Mouse (Mus musculus) retina, embryonic 14.5 days (tissue): Measurements from ENCODE around the gene Irak3.
"Not testable (repeated sequence)": the region's sequence is repeated elsewhere in the genome, so short reads cannot be mapped to it uniquely, and the experiment has no call there.

Experiments used
- DNase-seq: peaks from one replicate; pipeline ENCODE4 v3.0.0-alpha.2; 2015; ENCODE audit warnings: low spot score

Irak3 gene

DNA sequence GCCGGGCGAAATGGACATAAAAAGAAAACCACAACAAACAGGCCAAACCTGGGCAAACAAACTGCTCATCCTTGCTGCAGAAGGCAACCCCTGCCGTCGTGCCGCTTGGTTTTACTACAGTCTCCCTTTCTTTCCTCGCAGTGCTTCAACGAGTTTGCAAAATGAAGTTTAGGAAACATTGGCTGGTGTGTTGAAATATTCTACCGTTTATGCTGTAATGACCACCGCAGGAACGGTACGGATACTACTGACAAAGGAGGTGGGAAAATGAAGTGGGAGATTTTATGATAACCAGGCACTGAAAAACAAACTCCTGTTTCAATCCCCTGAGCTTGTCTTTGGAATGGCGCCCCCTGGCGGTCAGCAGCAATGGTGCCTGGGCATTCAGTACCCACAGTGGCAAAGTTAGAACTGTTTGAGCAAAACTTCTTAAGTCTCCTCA is at the start of gene Irak3:
Irak3 (minus strand) TSS at position 170 of the 442 bp plus-strand sequence.
- peak; percentile 84 for DNase-seq

DNA sequence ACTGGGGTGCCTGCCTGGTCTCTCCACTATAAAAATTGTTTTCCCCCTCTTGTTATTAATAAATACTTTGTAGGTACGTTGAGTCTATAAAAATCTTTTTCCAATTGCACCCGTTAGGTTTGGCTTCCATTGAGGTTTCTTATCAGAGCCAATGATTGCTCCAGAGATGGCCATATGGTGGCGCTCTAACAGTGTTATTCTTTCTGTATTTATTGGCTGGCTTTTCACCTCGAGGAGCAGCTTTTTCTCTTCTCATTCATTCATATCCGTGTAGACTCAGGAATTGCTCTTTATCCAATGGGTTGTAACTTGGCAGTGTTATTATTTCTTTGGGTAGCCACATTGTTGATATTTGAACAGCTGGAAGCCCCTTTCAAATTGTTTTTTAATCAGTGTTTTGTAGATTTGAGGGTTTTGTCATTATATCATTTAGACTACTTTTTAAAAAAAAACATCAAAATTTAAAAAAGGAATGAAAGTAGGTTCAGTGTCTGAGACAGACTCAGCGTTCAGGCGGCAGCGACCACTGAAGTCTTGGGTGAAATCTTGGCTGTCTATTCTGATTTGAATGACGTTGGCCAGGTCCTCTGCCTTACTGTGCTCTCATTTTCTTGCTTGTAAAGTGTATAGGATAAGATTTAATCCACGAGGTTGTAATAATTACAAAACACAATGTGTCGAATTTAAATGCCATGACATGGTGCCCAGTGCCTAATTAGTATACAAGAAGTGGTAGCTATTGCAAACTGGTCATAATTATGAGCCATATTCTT is 49.2 kb upstream of the Irak3 start:
- DNase-seq: peak; percentile 39

DNA sequence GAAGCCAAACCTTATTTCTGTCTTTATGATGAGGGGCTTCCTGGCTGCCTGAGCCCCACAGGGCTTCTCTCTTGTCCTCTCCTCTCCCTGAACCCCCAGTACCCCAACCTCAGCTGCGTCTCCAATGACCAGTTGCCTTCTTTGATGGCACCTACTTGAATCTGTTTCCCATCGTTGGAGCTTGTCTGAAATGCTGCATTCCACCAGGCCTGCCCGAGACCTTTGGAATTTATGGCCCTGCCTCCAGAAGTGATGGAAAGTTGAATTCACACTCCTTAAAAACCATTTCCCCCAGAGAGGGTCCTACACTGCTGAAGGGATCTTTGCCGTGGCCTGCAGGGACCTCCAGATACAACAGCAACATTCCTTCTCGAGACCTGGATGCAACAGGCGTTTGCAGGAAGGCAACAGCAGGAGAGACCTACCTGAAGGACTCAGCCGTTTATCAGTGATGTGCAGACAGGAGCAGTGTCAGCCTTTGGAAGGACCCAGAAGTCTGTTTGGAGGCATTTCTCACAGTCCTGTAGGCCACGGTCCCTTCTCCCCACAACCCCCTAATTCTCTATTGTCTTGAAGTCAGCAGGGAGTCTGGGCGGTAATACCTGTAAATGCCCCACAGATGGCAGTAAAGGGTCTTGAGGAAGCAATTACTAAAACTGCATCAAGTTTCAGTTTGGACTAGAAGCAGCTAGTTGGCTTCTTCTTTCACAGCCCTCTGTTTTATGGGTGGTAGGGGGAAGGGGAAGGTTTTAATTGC is 45.2 kb upstream of the Irak3 start:
- DNase-seq: peak; percentile 80

DNA sequence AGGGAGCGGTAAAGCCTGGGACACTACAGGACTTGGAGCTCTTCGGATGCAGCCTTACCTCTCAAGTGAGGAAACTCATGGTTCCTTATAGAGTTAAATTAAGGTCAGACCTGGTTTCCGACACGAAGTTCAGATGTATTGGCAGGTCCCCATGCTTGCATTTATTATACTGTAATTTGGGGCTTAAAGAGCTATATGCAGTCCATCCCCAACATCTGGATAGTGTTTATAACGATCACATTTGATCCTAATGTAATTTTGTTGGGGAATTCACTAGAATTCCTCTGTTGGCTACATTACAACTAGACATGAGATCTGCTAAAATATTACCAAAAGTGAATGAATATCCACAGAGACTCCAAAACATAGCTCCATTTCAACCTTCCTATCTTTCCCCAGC is 43.8 kb upstream of the Irak3 start:
- no peak for DNase-seq

DNA sequence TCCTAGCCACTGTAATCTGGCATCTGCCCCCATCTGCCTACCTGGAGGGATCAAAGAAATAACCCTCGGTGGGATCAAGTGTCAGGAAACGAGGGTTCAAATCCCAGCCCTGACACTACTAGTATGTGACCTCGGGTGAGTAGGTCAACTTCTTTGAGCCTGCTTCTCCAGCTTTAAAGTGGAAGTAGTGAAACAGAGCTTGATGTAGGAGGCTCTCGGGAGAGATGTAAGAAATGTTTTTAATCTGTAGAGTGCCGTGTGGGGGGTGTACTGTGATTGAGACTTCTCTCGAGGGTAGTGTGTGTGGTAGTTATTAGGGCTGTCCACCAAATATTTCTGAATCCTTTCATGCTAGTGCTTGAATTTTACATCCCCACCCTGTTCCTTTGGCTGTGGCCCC is 40.5 kb upstream of the Irak3 start:
- no peak for DNase-seq

DNA sequence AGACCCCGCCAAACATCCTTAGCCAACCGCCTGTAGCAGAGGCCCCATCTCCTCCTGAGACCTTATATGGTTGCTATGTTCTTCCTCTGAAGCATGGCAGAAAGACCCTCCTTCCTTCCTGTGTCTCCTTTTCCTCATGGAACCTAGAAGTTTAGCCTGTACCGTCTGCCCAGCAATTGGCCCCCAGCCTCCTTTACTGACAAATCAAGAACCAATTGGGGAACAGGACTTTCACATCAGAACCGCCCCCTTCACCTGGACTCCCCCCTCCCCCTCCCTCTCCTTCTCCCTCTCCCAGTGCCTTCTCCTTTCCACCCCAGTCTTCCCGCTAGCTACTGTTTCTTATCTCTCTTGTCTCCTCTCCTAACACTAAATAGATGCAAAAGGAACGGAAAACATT is 37.5 kb upstream of the Irak3 start:
- DNase-seq: no peak

DNA sequence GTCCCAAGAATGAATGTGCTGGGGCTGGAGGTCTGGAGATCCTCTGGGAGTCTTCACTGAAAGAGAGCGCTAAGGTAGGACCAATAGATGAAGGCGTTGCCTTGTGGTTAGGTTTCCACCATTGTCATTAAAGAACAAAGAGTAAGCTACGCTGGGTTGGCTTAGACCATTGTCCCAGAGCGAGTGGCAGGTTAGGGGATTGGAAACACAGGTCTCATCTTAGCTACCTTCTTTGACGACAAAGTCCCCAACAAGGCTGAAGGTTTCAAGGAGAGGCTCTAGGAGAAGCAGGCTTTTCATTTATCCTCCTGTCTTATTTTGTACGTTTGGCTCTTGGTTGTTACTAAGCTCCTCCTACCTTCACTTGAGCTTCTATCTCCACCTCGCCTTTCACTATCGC is 36.3 kb upstream of the Irak3 start:
- DNase-seq: no peak

DNA sequence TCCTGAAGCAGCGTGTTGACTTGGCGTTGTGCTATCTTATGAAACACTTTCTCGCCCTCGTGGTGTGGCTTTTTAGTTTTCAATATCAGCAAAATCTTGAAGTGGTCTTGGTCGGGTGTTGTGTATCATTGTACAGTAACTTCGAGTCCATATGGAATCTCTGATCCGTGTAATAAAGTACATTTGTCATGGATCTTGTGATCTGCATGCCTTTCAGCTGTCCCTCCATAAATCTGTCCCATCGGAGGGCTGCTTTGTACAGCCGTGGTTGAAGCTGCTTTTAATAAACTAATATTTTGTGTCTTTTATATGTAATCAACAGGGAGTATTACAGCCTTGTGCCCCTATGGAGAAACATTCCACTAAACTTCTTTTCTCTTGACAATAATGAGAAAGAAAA is 34.9 kb upstream of the Irak3 start:
- DNase-seq: no peak

DNA sequence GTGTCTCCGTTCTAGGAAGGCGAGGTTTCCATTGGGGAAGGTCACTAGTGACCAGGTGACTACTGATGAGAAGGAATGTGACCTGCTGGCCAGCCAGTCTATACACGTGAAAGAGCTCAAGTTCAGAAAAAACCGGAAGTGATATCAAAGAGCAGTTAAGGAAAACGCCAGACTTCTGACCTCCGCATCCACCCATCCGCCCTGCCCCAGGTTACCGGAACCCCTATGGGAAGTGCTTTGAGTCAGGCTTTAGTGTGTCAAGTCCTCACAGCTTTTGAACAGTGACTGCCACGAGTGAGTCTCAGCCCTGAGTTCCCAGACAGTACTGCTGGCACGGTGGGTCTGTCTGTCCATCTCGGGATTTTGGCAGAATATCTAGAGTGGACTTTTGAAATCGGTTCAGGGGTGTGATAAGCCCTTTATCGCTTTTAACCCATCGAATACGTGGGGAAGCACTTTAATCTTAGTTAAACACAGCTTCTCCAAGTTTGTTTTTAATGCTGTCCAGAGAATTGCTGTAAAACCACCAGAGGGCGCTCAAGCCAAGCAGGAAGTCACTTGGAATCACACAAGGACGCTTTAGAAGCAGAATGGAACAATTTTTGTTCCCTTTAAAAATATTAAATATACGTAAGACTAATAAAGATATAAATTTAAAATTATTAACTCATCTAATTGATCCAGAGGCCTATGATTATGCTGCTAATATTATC is 31.9 kb upstream of the Irak3 start:
- peak; percentile 78 for DNase-seq

DNA sequence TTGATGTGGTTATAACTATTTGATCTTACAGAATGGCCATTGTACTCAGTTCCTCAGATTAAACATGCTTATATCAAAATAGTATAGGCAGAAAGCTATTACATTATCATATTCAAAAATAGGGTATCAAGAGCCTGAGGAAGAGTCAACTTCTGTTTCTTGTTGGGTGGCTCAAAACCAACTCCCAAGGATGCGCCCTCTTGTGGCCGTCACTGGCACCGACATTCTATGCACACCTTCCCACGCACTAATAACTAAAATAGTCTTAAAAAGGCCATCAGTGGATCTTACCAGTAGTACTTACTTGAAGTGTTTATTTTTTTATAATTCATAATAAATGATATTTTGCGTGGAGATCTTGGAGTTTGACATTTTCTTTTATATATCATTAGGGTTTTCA is 29.8 kb upstream of the Irak3 start:
- DNase-seq: peak; percentile 81

DNA sequence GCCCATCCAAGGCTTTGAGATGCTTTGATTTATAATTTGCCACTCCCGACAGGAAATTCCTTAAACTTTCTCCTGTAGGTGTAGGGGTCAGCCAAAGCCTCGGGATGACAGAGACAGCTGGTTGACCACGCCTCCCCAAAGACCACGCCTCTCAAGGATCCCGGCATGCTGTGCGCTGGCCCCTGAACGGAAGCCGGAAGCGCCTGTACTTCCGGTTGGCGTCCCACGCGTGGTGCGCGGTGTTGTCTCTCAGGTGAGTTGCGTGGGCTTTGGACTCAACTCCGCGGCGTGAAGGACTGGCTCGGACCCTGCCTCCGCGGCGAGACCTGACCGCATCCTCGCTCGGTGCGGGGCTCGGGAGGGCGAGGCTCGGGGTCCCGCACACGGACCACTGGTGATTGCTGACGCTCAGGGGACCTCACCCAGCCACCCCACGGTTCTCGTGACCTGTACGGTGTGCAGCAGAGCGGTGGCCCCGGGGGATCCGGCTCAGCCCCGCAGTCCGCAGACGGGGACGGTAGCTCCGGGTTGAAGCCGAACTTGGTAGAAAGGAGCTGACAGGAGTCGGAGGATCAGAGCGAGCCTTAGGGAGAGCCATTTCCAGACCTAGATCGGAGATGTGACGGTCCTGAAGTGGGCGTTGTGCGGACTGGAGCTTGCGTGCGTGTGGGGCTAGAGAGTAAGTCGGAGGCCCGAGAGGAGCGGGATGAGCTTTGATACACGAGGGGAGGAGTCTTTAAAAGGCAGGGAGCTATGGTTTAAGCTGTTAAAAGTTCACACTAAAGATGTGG is 25.1 kb upstream of the Irak3 start, which contains the start of gene Llph:
Llph (plus strand) TSS at position 200 of the 791 bp plus-strand sequence.
- DNase-seq: peak; percentile 92

DNA sequence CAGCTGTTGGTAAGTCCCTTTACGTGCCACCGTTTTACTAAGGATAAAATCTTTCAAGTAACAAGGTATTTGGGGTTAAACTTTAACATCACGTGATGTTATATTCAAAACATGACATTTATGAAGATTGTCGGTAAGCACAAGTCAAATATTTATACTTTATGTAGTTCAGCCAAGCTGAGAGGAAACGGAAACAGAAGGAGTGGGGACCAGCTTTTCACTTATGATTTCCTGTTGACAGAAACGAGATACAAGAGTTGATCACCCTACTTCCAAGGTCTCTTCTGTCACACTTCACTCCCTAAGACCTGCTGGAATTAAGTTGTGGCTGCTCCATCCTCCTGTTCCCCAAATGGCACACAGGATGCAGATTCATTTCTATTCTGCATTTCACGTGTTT is 18.8 kb upstream of the Irak3 start:
- DNase-seq: no peak

DNA sequence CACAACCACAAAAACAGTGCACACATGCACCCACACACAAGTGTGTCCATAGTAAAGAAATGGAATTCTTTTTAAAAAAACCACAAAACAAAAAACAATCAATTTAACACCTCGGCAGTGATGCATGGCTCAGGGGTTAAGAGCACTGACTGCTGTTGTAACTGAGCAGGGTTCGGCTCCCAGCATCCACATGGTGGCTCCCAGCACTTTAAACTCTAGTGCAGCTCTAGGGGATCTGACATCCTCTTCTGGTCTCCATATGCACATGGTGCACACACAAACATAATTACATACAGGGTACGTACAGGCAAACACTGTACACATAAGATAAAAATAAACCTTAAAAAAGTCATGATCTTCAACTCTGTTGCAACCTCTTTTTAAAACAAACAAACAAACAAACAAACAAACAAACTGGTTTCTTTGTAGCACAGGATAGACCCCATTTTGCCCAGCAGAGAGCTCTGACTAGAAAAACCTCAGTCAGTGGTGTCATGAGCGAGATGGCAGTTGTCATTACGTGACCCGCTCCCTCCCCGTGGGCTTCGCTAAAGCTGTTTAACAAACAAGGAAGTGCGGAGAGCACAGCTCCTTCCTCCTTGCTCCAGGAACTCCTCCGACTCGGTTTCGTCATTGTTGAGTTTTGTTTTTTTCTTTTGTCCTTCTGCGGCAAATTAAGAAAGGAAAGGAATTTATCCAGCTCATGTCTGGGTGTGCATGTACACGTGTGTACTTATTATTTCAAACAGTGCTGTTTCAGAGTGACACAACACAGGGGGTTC is 17.8 kb upstream of the Irak3 start:
- DNase-seq: no peak

DNA sequence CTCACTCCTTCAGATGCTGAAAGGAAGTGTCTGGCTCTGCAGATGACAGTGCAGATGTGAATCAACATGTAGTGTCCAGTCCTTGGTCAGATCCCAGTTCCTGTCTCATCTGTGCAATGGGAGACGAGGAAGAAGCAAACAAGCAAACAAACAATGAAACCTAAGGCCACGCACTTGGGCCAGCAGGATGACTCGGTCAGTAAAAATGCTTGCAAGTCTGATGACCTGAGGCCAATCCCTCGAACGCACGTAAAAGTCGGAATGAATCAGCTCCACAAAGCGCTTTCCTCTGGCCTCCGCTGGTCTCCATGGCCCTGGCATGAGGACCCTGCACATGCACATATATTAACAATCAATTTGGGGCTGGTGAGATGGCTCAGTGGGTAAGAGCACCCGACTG is 17.1 kb upstream of the Irak3 start:
- no peak for DNase-seq

DNA sequence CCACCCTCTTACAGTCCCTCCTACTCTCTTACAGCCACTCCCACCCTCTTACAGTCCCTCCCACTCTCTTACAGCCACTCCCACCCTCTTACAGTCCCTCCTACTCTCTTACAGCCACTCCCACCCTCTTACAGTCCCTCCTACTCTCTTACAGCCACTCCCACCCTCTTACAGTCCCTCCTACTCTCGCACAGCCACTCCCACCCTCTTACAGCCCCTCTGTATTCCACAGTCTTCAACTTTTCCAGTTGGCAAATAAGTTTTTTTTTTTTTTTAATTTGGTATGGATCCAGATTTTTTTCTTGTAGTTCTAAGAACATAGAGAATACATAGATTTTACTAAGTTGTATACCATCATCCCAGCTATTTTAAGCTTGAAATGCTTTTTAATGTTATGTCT is 15.2 kb upstream of the Irak3 start:
- DNase-seq: not testable (repeated sequence)

DNA sequence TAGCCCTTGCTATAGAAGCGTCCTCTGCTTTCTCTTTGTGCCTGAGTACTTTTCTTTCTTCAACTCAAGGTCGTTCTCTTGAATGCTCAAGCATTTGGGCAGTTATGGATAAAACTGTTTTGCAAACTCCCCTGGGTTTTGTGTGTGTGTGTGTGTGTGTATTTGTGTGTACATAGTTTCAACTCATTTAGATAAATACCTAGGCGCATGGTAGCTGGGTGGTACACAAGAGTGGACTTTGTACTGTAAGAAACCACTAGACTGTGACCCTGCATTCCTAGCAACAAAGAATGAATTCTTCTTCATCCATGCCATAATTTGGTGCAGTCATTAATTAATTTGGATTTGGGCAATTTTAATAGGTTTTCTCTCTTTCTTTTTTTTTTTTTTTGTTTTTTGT is 8.2 kb upstream of the Irak3 start:
- DNase-seq: no peak

DNA sequence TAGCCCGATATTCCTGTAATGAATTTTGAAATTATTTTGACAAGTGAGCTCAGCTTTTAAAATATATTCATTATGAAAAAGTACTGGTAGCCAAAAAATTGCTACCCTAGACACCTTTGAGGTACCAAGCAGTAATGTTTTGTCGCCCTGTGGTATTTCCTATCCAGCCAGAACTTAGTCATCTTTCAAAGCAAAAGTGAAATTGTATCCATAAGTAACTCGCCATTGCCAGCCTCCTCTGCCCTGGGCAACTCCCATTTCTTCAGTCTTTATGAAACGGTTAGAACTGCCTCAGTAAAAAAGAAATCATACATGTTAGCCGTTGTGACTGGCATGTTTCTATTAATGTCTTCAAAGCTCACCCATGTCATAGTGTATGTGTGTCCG is 7.6 kb upstream of the Irak3 start:
- DNase-seq: no peak

DNA sequence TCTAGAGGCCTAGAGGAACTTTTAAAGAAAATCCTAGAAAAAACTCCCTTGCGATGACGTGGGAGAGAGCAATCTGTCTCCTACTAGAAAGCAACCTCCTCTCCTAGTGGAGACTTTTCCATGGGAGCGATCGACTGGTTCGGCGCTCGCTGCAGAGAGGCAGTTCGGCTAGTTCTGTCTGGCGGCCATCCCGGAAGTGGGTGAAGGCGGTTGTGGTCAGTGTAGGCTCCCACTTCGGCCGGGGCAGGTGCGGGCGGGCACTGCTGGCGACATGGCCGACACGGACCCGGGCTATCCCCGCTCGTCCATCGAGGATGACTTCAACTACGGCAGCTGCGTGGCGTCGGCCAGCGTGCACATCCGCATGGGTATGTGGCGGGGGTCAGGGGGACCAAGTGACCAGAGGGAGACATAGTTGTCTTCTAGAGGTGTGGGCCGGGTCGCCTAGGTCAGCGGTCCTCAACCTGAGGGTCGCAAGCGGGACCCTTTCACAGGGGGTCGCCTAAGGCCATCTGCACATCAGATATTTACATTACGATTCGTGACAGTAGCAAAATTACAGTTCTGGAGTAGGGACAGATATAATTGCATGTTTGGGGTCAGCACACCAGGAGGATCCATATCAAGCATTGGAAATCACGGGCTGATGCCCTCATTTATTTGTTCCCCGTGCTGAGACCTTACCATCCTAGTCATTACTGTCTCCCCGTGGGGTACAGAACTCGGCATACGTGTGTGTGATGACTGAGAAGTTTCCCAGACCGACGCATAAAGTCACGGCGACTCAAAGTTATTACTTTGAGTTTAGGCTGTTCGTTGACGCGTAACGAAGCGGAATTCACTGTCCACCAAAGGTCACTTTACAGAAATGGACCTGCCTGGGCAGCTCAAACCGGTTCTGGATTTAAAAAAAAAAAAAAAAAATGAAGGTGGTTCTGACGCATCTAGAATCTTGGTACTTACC is 6.9 kb upstream of the Irak3 start:
- DNase-seq: peak; percentile 93

DNA sequence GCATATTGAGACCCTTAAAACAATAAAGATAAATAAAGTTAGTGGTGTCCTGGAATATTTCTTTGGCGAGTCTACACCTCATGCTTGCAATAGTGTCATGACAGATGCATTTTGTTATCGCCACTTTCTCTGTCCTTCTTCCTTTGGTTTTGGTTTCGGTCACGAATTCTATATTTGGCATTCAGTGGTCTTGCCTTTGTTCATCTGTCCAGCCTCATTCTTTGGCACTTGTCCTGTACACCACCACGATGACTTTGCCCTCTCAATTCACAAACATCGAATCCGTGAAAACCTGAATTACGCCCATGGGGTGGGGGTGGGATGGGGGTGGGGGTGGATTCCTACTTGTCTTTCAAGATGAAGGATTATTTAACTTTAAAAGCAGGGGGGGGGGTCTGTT is 6.1 kb upstream of the Irak3 start:
- DNase-seq: no peak

DNA sequence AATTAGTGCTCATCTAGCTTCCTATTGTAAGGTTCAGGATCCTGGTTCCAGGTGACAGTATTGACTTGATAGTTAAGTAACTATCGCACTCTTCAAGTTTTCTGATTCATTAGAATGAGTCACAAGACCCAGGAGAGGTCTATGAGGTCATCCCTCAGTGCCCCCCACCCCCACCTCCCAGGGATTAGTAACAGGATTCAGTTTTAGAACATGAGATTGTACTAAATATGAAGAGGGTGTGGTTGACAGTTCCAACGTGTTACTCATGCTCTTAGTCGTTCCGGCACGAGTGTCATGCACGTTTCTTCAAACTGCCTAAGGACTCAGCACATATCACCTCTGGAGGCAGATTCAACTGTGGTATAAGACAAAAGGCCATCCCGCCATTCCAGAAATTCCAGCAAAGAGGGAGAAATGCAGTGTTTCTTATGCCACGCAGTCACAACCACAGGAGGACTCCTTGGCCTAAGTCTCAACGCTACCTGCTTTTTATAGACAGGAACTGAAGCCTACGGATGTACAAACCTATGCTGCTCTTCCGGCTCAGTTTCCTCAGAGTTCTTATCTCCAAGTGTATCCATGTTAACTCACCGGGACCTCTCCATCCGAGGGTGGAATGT is 2.8 kb upstream of the Irak3 start:
- DNase-seq: no peak
